Mouse (Mus musculus): Measurements from ENCODE around the gene Zfp709. TPM values are rescaled to one million over a fixed set of nuclear protein-coding genes. Genes with fewer than 3 reads are reported as not detected.
"Not testable (repeated sequence)": the region's sequence is repeated elsewhere in the genome, so short reads cannot be mapped to it uniquely, and the experiment has no call there.

The Zfp709 gene
- total RNA-seq (2021): 1 to 10 TPM; 4.8 to 6.9 TPM
- long read RNA-seq, experiment 1: 0 reads
- long read RNA-seq, experiment 2: 0 reads

GRCm38 (mm10) chr8:71881618-71882274, at the start of gene Zfp709:
Gene Zfp709 (plus strand): TSS chr8:71882019.
- peak; percentile 79 to 80 for DNase-seq

GRCm38 (mm10) chr8:71838207-71838606, 43.6 kb upstream of the Zfp709 start:
- not testable (repeated sequence) for DNase-seq

GRCm38 (mm10) chr8:71841201-71841817, 40.5 kb upstream of the Zfp709 start:
- peak in 1 of 2 experiments; percentile 4 for DNase-seq

- DNase-seq: not testable (repeated sequence)
Measured at GRCm38 (mm10) chr8:71842476-71842875, 39.3 kb upstream of the Zfp709 start.

GRCm38 (mm10) chr8:71844453-71844852, 37.4 kb upstream of the Zfp709 start:
- not testable (repeated sequence) for DNase-seq

- DNase-seq: not testable (repeated sequence)
Measured at GRCm38 (mm10) chr8:71845993-71846483, 35.8 kb upstream of the Zfp709 start.

GRCm38 (mm10) chr8:71846745-71847144, 35.1 kb upstream of the Zfp709 start:
- not testable (repeated sequence) for DNase-seq

GRCm38 (mm10) chr8:71851014-71851413, 30.8 kb upstream of the Zfp709 start:
- not testable (repeated sequence) for DNase-seq

GRCm38 (mm10) chr8:71853360-71853759, 28.5 kb upstream of the Zfp709 start:
- not testable (repeated sequence) for DNase-seq

- not testable (repeated sequence) for DNase-seq
Measured at GRCm38 (mm10) chr8:71856630-71857328, 25.0 kb upstream of the Zfp709 start.

GRCm38 (mm10) chr8:71857364-71857763, 24.5 kb upstream of the Zfp709 start:
- not testable (repeated sequence) for DNase-seq

GRCm38 (mm10) chr8:71861551-71861950, 20.3 kb upstream of the Zfp709 start:
- DNase-seq: not testable (repeated sequence)

- not testable (repeated sequence) for DNase-seq
Measured at GRCm38 (mm10) chr8:71862038-71862437, 19.8 kb upstream of the Zfp709 start.

GRCm38 (mm10) chr8:71900666-71901065, 18.8 kb downstream of the Zfp709 start:
- DNase-seq: not testable (repeated sequence)

- not testable (repeated sequence) for DNase-seq
Measured at GRCm38 (mm10) chr8:71903084-71903483, 21.3 kb downstream of the Zfp709 start.

- no peak for DNase-seq
Measured at GRCm38 (mm10) chr8:71906809-71907208, 25.0 kb downstream of the Zfp709 start.

- DNase-seq: no peak
Measured at GRCm38 (mm10) chr8:71907798-71908257, 26.0 kb downstream of the Zfp709 start.

GRCm38 (mm10) chr8:71908309-71909261, 26.8 kb downstream of the Zfp709 start, which contains the start of the genes Zfp882 and Zfp617:
Gene Zfp882 (plus strand): TSS chr8:71908608.
Gene Zfp617 (plus strand): TSS chr8:71908635.
- peak; percentile 90 to 93 for DNase-seq

- DNase-seq: no peak
Measured at GRCm38 (mm10) chr8:71912286-71912685, 30.5 kb downstream of the Zfp709 start.

- peak; percentile 96 for DNase-seq
Measured at GRCm38 (mm10) chr8:71922567-71923401, 41.0 kb downstream of the Zfp709 start.
